Mouse (Mus musculus): ENCODE results near the gene D830030K20Rik.
"Not testable (repeated sequence)": the region's sequence is repeated elsewhere in the genome, so short reads cannot be mapped to it uniquely, and the experiment has no call there.

The D830030K20Rik gene

DNA sequence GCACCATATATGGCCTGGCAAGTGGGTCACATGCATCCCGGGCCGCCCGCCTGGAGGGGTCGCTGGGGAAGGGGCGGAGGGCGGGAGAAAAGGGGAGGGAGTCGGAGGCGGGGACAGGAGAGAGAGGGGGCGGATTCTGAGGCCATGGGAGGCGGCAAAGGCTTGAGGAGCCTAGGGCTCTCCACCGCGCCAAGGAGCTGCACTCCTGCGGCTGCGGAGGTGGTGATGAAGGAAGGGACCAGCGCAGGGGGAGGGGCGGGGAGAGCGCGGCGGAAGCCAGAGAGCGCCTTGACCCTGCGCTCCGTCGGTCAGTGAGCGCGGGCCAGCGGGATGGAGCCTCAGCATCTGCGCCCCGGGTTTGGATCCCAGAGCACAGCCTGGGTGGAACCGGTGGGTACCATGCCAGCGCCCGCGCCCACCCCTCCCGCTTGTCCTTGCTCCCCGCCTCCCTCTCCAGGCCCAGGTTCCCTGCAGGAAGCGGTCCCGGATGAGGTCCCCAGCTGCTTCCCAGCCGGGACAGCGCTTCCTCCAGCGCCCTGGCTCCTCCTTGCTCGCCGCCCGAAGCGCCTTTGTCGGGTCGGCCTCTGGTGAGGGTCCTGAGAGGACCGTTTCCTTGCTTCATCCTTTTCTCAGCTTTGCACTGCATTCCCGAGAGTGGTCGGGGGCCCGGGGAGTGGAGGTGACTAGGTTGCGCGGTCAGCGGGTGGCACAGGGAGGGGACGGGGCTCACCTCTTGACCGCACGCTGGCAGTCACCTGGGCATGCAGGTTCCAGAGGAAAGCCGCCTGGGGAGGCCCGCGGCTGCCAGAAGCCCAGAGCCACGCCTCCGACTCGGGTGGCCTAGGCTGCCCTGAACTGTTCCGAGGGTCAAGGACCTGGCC is at the start of gene D830030K20Rik:
D830030K20Rik (plus strand) TSS at position 217 of the 881 bp plus-strand sequence.
- peak; percentile 3 to 5 for DNase-seq

DNA sequence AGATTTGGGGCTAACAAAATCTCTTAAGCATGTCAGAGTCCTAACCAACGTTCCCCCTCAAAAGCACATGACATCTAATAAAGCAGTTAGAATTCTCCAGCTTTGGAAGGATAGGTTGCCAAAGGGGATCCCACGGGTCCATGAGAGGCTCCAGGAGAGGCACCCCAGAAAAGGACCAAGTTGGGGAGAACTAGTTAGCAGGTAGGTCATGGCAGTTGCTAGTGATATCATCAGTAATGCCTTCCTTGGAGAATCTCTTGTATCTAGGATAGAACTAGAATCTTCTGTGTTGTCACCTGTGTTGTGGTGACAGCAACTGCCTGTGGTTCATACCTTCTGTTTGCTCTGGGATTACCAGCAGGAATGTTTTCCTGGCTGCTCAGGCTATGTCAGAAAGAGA is 20.3 kb upstream of the D830030K20Rik start, which contains the start of gene Gm5795:
Gm5795 (plus strand) TSS at position 301 of the 400 bp plus-strand sequence.
- DNase-seq = not testable (repeated sequence)

- peak; percentile 36 to 56 for DNase-seq
Observed at GRCm38 (mm10) chr14:3209367-3209766, 1.1 kb downstream of the D830030K20Rik start.

DNA sequence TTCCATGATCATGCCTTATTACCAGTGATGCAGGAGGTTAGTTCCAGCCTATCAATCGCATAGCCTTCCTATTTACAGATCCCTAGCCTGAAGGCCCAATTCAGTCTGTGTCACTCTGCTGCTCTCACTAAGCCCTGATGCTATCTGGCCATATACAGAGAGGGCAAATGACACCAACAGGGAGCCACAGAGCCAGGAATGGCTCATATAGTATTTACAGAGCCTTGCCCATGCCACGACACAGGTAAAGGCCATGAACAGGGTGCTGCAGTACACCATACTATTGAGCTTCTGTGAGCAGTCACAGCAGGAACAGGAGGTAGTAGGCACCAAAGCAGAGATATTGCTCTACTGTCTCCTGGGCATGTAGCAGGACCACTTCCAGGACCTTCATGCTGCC is 54.2 kb downstream of the D830030K20Rik start:
- DNase-seq = not testable (repeated sequence)
